Mouse (Mus musculus) bone marrow macrophage, adult 2 months (primary cell): ENCODE results near the gene Adcy10.

Source experiments
- CTCF ChIP-seq: IDR thresholded peaks from 2 replicates; pipeline ENCODE4 v1.5.1; 2012; ENCODE audit warnings: low read depth, mild to moderate bottlenecking, low read length, moderate library complexity
- POLR2A ChIP-seq: IDR thresholded peaks from 2 replicates; pipeline ENCODE4 v1.6.1; 2012; ENCODE audit warnings: mild to moderate bottlenecking, low read depth, low read length, borderline replicate concordance

- no peak for TF ChIP-seq POLR2A
- no peak for TF ChIP-seq CTCF
Observed at GRCm38 (mm10) chr1:165510161-165510560, 25.2 kb downstream of the Adcy10 start.
